Mouse (Mus musculus): ENCODE data around the gene Erv3.
A peak's percentile ranks its signal among the peaks of the same experiment; 100 is the strongest.
"Not testable (repeated sequence)": the region's sequence is repeated elsewhere in the genome, so short reads cannot be mapped to it uniquely, and the experiment has no call there.

Gene Erv3

GRCm38 (mm10) chr2:131863472-131863871 lies 3.9 kb upstream of the Erv3 start:
- no peak for DNase-seq (ENCODE audit: low read depth)

- DNase-seq (ENCODE audit: low read depth): no peak
These were observed 3.2 kb upstream of the Erv3 start for GRCm38 (mm10) chr2:131862617-131863275.

- DNase-seq (ENCODE audit: low read depth): no peak
These were observed 1.7 kb downstream of the Erv3 start for GRCm38 (mm10) chr2:131857838-131858237.

GRCm38 (mm10) chr2:131853719-131854118 lies 5.8 kb downstream of the Erv3 start:
- DNase-seq (ENCODE audit: low read depth): no peak

GRCm38 (mm10) chr2:131851333-131852092 lies 8.0 kb downstream of the Erv3 start:
- no peak for DNase-seq (ENCODE audit: low read depth)

GRCm38 (mm10) chr2:131850047-131850446 lies 9.5 kb downstream of the Erv3 start:
- no peak for DNase-seq (ENCODE audit: low read depth)

- DNase-seq (ENCODE audit: low read depth): no peak
These were observed 11.8 kb downstream of the Erv3 start for GRCm38 (mm10) chr2:131847501-131848359.

GRCm38 (mm10) chr2:131846811-131847210 lies 12.7 kb downstream of the Erv3 start:
- DNase-seq (ENCODE audit: low read depth): no peak

GRCm38 (mm10) chr2:131846132-131846710 lies 13.3 kb downstream of the Erv3 start:
- DNase-seq (ENCODE audit: low read depth): no peak

GRCm38 (mm10) chr2:131845671-131846070 lies 13.9 kb downstream of the Erv3 start:
- no peak for DNase-seq (ENCODE audit: low read depth)

- no peak for DNase-seq (ENCODE audit: low read depth)
These were observed 17.0 kb downstream of the Erv3 start for GRCm38 (mm10) chr2:131842568-131842967.

GRCm38 (mm10) chr2:131841321-131841693 lies 18.2 kb downstream of the Erv3 start:
- DNase-seq (ENCODE audit: low read depth): no peak

- no peak for DNase-seq (ENCODE audit: low read depth)
These were observed 18.8 kb downstream of the Erv3 start for GRCm38 (mm10) chr2:131840611-131841320.

- DNase-seq (ENCODE audit: low read depth): no peak
These were observed 25.3 kb downstream of the Erv3 start for GRCm38 (mm10) chr2:131834296-131834695.

GRCm38 (mm10) chr2:131831861-131832260 lies 27.7 kb downstream of the Erv3 start:
- no peak for DNase-seq (ENCODE audit: low read depth)

- DNase-seq (ENCODE audit: low read depth): not testable (repeated sequence)
These were observed 28.6 kb downstream of the Erv3 start for GRCm38 (mm10) chr2:131830945-131831344.

- DNase-seq (ENCODE audit: low read depth): peak; percentile 42
These were observed 31.3 kb downstream of the Erv3 start for GRCm38 (mm10) chr2:131827999-131828975.

- DNase-seq (ENCODE audit: low read depth): no peak
These were observed 32.4 kb downstream of the Erv3 start for GRCm38 (mm10) chr2:131827026-131827687.

- no peak for DNase-seq (ENCODE audit: low read depth)
These were observed 34.0 kb downstream of the Erv3 start for GRCm38 (mm10) chr2:131825498-131825897.

GRCm38 (mm10) chr2:131823931-131824330 lies 35.6 kb downstream of the Erv3 start:
- no peak for DNase-seq (ENCODE audit: low read depth)

Measured in c-Kit-positive CD71-negative TER-119-negative erythroid progenitor cells, embryonic 14.5 days (primary cell).